Mouse (Mus musculus) midbrain, postnatal 0 days (tissue): Measurements from ENCODE around the gene Ptcd2. TPM values are rescaled to one million over a fixed set of nuclear protein-coding genes. Genes with fewer than 3 reads are reported as not detected.

Source experiments
- ATAC-seq: fragments of 200-750 bp; cut with Nextera tagmentation; 2 replicates; pipeline ENCODE4 v1.8.0; 2017; ENCODE audit warnings: moderate number of reproducible peaks, mild to moderate bottlenecking, moderate TSS enrichment, moderate library complexity; ENCODE audit not compliant: low FRiP score
- DNase-seq: peaks from one replicate; pipeline ENCODE4 v3.0.0-alpha.2; 2015; ENCODE audit warnings: low spot score
- H3K27ac ChIP-seq: fragments of 300-500 bp; sonication (generic); 2 replicates; pipeline ENCODE4 v1.5.1; 2014; ENCODE audit warnings: low read depth, mild to moderate bottlenecking, low read length, mixed read lengths
- H3K27me3 ChIP-seq: fragments of 300-500 bp; sonication (generic); 2 replicates; pipeline ENCODE4 v1.6.1; 2014; ENCODE audit warnings: low read length, control low read depth, mixed read lengths; ENCODE audit not compliant: insufficient read depth
- H3K36me3 ChIP-seq: fragments of 300-500 bp; sonication (generic); 2 replicates; pipeline ENCODE4 v1.6.1; 2014; ENCODE audit warnings: low read length, control low read depth, mixed read lengths; ENCODE audit not compliant: insufficient read depth
- H3K4me1 ChIP-seq: fragments of 300-500 bp; sonication (generic); 2 replicates; pipeline ENCODE4 v1.6.1; 2014; ENCODE audit warnings: mild to moderate bottlenecking, control low read depth, antibody characterized with exemption, low read length, mixed read lengths; ENCODE audit not compliant: insufficient read depth
- H3K4me2 ChIP-seq: fragments of 300-500 bp; sonication (generic); 2 replicates; pipeline ENCODE4 v1.6.1; 2014; ENCODE audit warnings: low read depth, mild to moderate bottlenecking, low read length, mixed read lengths; ENCODE audit not compliant: poor library complexity, severe bottlenecking
- H3K4me3 ChIP-seq: fragments of 300-500 bp; sonication (generic); 2 replicates; pipeline ENCODE4 v1.5.1; 2014; ENCODE audit warnings: low read depth, mild to moderate bottlenecking, low read length, moderate library complexity
- H3K9ac ChIP-seq: fragments of 300-500 bp; sonication (generic); replicated peaks from 2 replicates; pipeline ENCODE4 v1.6.1; 2014; ENCODE audit warnings: mild to moderate bottlenecking, low read length, moderate library complexity, mixed read lengths; ENCODE audit not compliant: poor library complexity, severe bottlenecking
- H3K9me3 ChIP-seq: fragments of 300-500 bp; sonication (generic); 2 replicates; pipeline ENCODE4 v1.6.1; 2016; ENCODE audit warnings: low read length, control low read depth
- CTCF ChIP-seq: IDR thresholded peaks from 2 replicates; pipeline ENCODE4 v1.5.1; 2016; ENCODE audit warnings: antibody characterized with exemption, mild to moderate bottlenecking
- WGBS: fragments of 180-500 bp; shearing (Covaris S2); extraction: QIAGEN DNeasy Blood & Tissue Kit; methylation state at CpG from one replicate; pipeline ENCODE4 v1.1.7; 2014; 5-methylcytosine and 5-hydroxymethylcytosine counted together
- polyA plus RNA-seq: library from polyadenylated mRNA; unstranded; fragments of >200 nt; fragmentation: Nextera tagmentation; extraction: Ambion mirVana; gene quantifications from 2 replicates; pipeline ENCODE4 v1.2.1, GENCODE M21; 2015
- total RNA-seq: library from RNA; depleted of rRNA; stranded (reverse); fragments of >200 nt; gene quantifications from 2 replicates; pipeline ENCODE4 v1.2.3, GENCODE M21; 2014

Ptcd2 gene
- total and polyA plus RNA-seq, 2 experiments from 2014 or later = 41.8 to 51.5 TPM

- TF ChIP-seq CTCF = peak; percentile 100
- H3K9ac ChIP-seq = peak overlapping the region; percentile 26; the same call in 1 of the 2 replicates
- H3K4me1 ChIP-seq = no peaks in the 10 kb centered on the region
- H3K4me3 ChIP-seq = peak overlapping the region; percentile 41
- WGBS = 12% methylated on average over 28 of the region's 28 CpGs
- peak; percentile 100 for ATAC-seq
- H3K36me3 ChIP-seq = peaks cover 12% of the 10 kb centered on the region
- H3K27ac ChIP-seq = peak overlapping the region; percentile 67
- H3K27me3 ChIP-seq = no peaks in the 10 kb centered on the region
- peak overlapping the region; percentile 62 for H3K4me2 ChIP-seq
- peak; percentile 97 for DNase-seq
- no peaks in the 10 kb centered on the region for H3K9me3 ChIP-seq
These were observed 8.4 kb upstream of the Ptcd2 start for GRCm38 (mm10) chr13:99352758-99353489.

- Histone ChIP-seq H3K27me3 (no peaks in the 10 kb centered on the region), H3K9ac (no peak overlapping the region), H3K27ac (no peak overlapping the region), H3K4me1 (no peaks in the 10 kb centered on the region), H3K4me3 (no peak overlapping the region), H3K4me2 (no peak overlapping the region), H3K9me3 (no peaks in the 10 kb centered on the region), H3K36me3 (peaks cover 12% of the 10 kb centered on the region)
- TF ChIP-seq CTCF = no peak
- ATAC-seq (no peak), DNase-seq (no peak)
- WGBS = 88% methylated on average over 3 of the region's 3 CpGs
These were observed 7.1 kb upstream of the Ptcd2 start for GRCm38 (mm10) chr13:99351596-99351995.

- Histone ChIP-seq H3K4me3 (no peak overlapping the region), H3K4me1 (no peaks in the 10 kb centered on the region), H3K27me3 (no peaks in the 10 kb centered on the region), H3K36me3 (peaks cover 12% of the 10 kb centered on the region), H3K27ac (no peak overlapping the region), H3K9ac (no peak overlapping the region), H3K9me3 (no peaks in the 10 kb centered on the region), H3K4me2 (no peak overlapping the region)
- DNase-seq (no peak), ATAC-seq (no peak)
- WGBS = 80% methylated on average over 8 of the region's 8 CpGs
- TF ChIP-seq CTCF = no peak
These were observed 6.7 kb upstream of the Ptcd2 start for GRCm38 (mm10) chr13:99351186-99351585.

- Histone ChIP-seq H3K4me3 (no peak overlapping the region), H3K27me3 (no peaks in the 10 kb centered on the region)
- 91% methylated on average over 6 of the region's 6 CpGs for WGBS
These were observed 5.5 kb upstream of the Ptcd2 start for GRCm38 (mm10) chr13:99350009-99350408.

GRCm38 (mm10) chr13:99343876-99344598 is 468 bp downstream of the Ptcd2 start:
- Histone ChIP-seq H3K9ac (peak overlapping the region; percentile 79), H3K36me3 (peaks cover 31% of the 10 kb centered on the region), H3K27me3 (no peaks in the 10 kb centered on the region), H3K27ac (peak overlapping the region; percentile 92), H3K4me2 (peak overlapping the region; percentile 61), H3K9me3 (no peaks in the 10 kb centered on the region), H3K4me3 (peak overlapping the region; percentile 88), H3K4me1 (peaks cover 8% of the 10 kb centered on the region)
- ATAC-seq = peak; percentile 81; the same call in 1 of the 2 replicates
- 3% methylated on average over 30 of the region's 30 CpGs for WGBS
- peak; percentile 9 for DNase-seq
- TF ChIP-seq CTCF = no peak

More at GRCm38 (mm10) chr13:99350009-99350408, 5.5 kb upstream of the Ptcd2 start:
- ATAC-seq (no peak), DNase-seq (no peak)
- H3K4me1 ChIP-seq = no peaks in the 10 kb centered on the region
- H3K27ac ChIP-seq = no peak overlapping the region
- H3K4me2 ChIP-seq = no peak overlapping the region
- peaks cover 12% of the 10 kb centered on the region for H3K36me3 ChIP-seq
- no peaks in the 10 kb centered on the region for H3K9me3 ChIP-seq
- no peak for TF ChIP-seq CTCF
- H3K9ac ChIP-seq = no peak overlapping the region

- 94% methylated on average over 6 of the region's 6 CpGs for WGBS
- ATAC-seq = no peak
- H3K27me3 ChIP-seq = no peaks in the 10 kb centered on the region
- H3K4me1 ChIP-seq = peaks cover 8% of the 10 kb centered on the region
- H3K36me3 ChIP-seq = peaks cover 46% of the 10 kb centered on the region
- H3K4me3 ChIP-seq = no peak overlapping the region
- TF ChIP-seq CTCF = no peak
- DNase-seq = no peak
- H3K9me3 ChIP-seq = no peaks in the 10 kb centered on the region
- no peak overlapping the region for H3K27ac ChIP-seq
- H3K9ac ChIP-seq = no peak overlapping the region
- no peak overlapping the region for H3K4me2 ChIP-seq
These were observed 3.0 kb downstream of the Ptcd2 start for GRCm38 (mm10) chr13:99341504-99341903.
